In genomic region chr4:140680731-140681397, GRCm38 (mm10) we compare ENCODE assay signal across 18 mouse cellular contexts. TPM values are rescaled to one million over a fixed set of nuclear protein-coding genes. Genes with fewer than 3 reads are reported as not detected.
DNase-seq lines count a peak whose midpoint lies in the region; ATAC-seq lines count a peak whose summit lies in the region.
"Had no signal": no experiment of that assay in that cellular context is flagged by ENCODE, and none has a peak within 500 bp of the region (broad histone marks: within the 10 kb centered on the region; RNA-seq: fewer than 3 reads in every experiment).

No protein-coding gene starts in this region.

- H3K36me3 ChIP-seq in kidney, embryonic 15.5 days, result no peaks in the 10 kb centered on the region
- no peaks in the 10 kb centered on the region for H3K36me3 ChIP-seq in splenic B cell, adult 2 months (ENCODE audit: control insufficient read depth, insufficient read depth, low read length, poor library complexity, severe bottlenecking)
- H3K36me3 ChIP-seq: embryonic facial prominence, embryonic 13.5 days; heart, embryonic 10.5 days; hindbrain, embryonic 10.5 days had no signal

- H3K9ac ChIP-seq in kidney, embryonic 15.5 days, result no peak overlapping the region
- H3K9ac ChIP-seq: embryonic facial prominence, embryonic 13.5 days had no signal

- H3K4me3 ChIP-seq in kidney, embryonic 15.5 days (replicated peaks), result no peak overlapping the region
- H3K4me3 ChIP-seq: embryonic facial prominence, embryonic 13.5 days; hindbrain, embryonic 10.5 days had no signal

- ATAC-seq in kidney, embryonic 15.5 days (replicated peaks; ENCODE audit: low FRiP score), result no peak
- no peak for ATAC-seq in monocyte, adult 5-6 weeks (replicated peaks; ENCODE audit: insufficient number of reproducible peaks, low FRiP score, low TSS enrichment, poor library complexity, severe bottlenecking)
- ATAC-seq: midbrain, embryonic 16.5 days; Patski had no signal

- no peaks in the 10 kb centered on the region for H3K27me3 ChIP-seq in kidney, embryonic 15.5 days
- H3K27me3 ChIP-seq in splenic B cell, adult 2 months (ENCODE audit: control insufficient read depth, insufficient read depth, low read length, poor library complexity, severe bottlenecking), result no peaks in the 10 kb centered on the region
- H3K27me3 ChIP-seq: Patski had no signal

- DNase-seq in kidney, adult 9 months, result no peak
- peak; percentile 29 for DNase-seq in thymus, postnatal 0 days (ENCODE audit: low spot score)
- no peak for DNase-seq in thymus, postnatal 25 days
- DNase-seq in induced T-regulatory cell, adult 2 months (ENCODE audit: low read depth), result peak; percentile 14
- DNase-seq in splenic B cell, adult 2 months (ENCODE audit: low read depth, low spot score), result peak; percentile 66
- no peak for DNase-seq in neural tube, embryonic 10.5 days (ENCODE audit: extremely low spot score, low spot score)
- DNase-seq: cerebellum, adult 11 months; gastrocnemius, postnatal 14 days; layer of hippocampus, adult 9-11 months; lung, adult 18-20 months had no signal

- H3K4me1 ChIP-seq in kidney, embryonic 15.5 days, result peaks cover 36% of the 10 kb centered on the region

- H3K27ac ChIP-seq in kidney, embryonic 15.5 days, result peak overlapping the region; percentile 4
- H3K27ac ChIP-seq: embryonic facial prominence, embryonic 13.5 days; heart, embryonic 10.5 days; hindbrain, embryonic 10.5 days; macrophage had no signal

- H3K9me3 ChIP-seq in kidney, embryonic 15.5 days (replicated peaks), result no peaks in the 10 kb centered on the region
- H3K9me3 ChIP-seq: embryonic facial prominence, embryonic 13.5 days; heart, embryonic 10.5 days; hindbrain, embryonic 10.5 days had no signal

- H3K4me2 ChIP-seq in kidney, embryonic 15.5 days, result no peak overlapping the region
- H3K4me2 ChIP-seq: embryonic facial prominence, embryonic 13.5 days had no signal

- WGBS in kidney, embryonic 15.5 days, result 26% methylated on average over 8 of the region's 8 CpGs

RNA-seq across cellular contexts. Expression of gene Arhgef10l, which starts 15.1 kb away (rescaled TPM):
- 20.3 and 20.7 TPM in 2 replicates for polyA plus RNA-seq in kidney, embryonic 15.5 days (2015; fragmentation: Nextera tagmentation; extraction: Ambion mirVana)
- polyA plus RNA-seq in thymus, postnatal 0 days (2015; fragmentation: Nextera tagmentation; extraction: Ambion mirVana), result 12.5 and 16.3 TPM in 2 replicates
- total RNA-seq in monocyte, adult 5-6 weeks (2017), result 139 to 166 TPM (median 160 TPM) in 3 replicates

RNA-seq across cellular contexts. Expression of gene Rcc2, which starts 19.5 kb away (rescaled TPM):
- 26.8 and 28.8 TPM in 2 replicates for polyA plus RNA-seq in kidney, embryonic 15.5 days (2015; fragmentation: Nextera tagmentation; extraction: Ambion mirVana)
- 68.4 and 77.4 TPM in 2 replicates for polyA plus RNA-seq in thymus, postnatal 0 days (2015; fragmentation: Nextera tagmentation; extraction: Ambion mirVana)
- total RNA-seq in monocyte, adult 5-6 weeks (2017), result 37.9 to 43.0 TPM (median 38.5 TPM) in 3 replicates

Comparison
In these comparisons a context has a peak if more than half of its experiments do, and no peak if none do; other contexts are left out.
1. DNase-seq: peak in thymus, postnatal 0 days (single experiment), induced T-regulatory cell, adult 2 months (single experiment) and splenic B cell, adult 2 months (single experiment); none in kidney, adult 9 months (single experiment), thymus, postnatal 25 days (single experiment) and neural tube, embryonic 10.5 days (single experiment).